Mouse (Mus musculus): ENCODE measurements at regions not wholly inside any gene's neighbourhood (a gene's known extent, or its start where the extent isn't known, plus 50 kb on each side); places are given as distances from the start of the nearest gene placed in this dataset.

- TF ChIP-seq POLR2A (IDR thresholded peaks at IDR 0.05; ENCODE audit: extremely low read depth, insufficient read depth, low read length): no peak
- no peak for TF ChIP-seq CTCF (IDR thresholded peaks at IDR 0.05; ENCODE audit: low read depth, low read length)
These were observed 103.2 kb upstream of the Unc5b start for GRCm38 (mm10) chr10:60934297-60935286.
